Mouse (Mus musculus): ENCODE results near the gene 4933411K16Rik. TPM values are rescaled to one million over a fixed set of nuclear protein-coding genes. Genes with fewer than 3 reads are reported as not detected.

The 4933411K16Rik gene
- total and polyA plus RNA-seq, 2 experiments: 7.0 to 17.1 TPM

GRCm38 (mm10) chr19:42036357-42036756, 15.7 kb upstream of the 4933411K16Rik start:
- Histone ChIP-seq H3K4me3 (ENCODE audit: insufficient read depth, low read depth, low read length) (no peak overlapping the region), H3K4me1 (ENCODE audit: control insufficient read depth, insufficient read depth, low read length) (peaks cover 2% of the 10 kb centered on the region; the same call in 1 of the 2 replicates), H3K79me2 (ENCODE audit: control insufficient read depth, insufficient read depth, low read length) (no peaks in the 10 kb centered on the region), H3K27me3 (ENCODE audit: control insufficient read depth, insufficient read depth, low read length) (no peaks in the 10 kb centered on the region), H3K9ac (ENCODE audit: low read depth, low read length) (no peak overlapping the region), H3K36me3 (ENCODE audit: control insufficient read depth, insufficient read depth, low read length) (no peaks in the 10 kb centered on the region), H3K27ac (replicated peaks; ENCODE audit: insufficient read depth, low read depth, low read length) (no peak overlapping the region)
- WGBS: 36% methylated on average over 3 of the region's 3 CpGs
- peak; percentile 82 for DNase-seq (ENCODE audit: extremely low read depth, low read depth, low spot score)
- TF ChIP-seq CTCF (IDR thresholded peaks at IDR 0.05; ENCODE audit: low read depth, low read length) (no peak), POLR2A (IDR thresholded peaks at IDR 0.05; ENCODE audit: extremely low read depth, insufficient read depth, low read length) (no peak)

GRCm38 (mm10) chr19:42037167-42037702, 14.8 kb upstream of the 4933411K16Rik start:
- 82% methylated on average over 11 of the region's 11 CpGs for WGBS
- no peak for DNase-seq (ENCODE audit: extremely low read depth, low read depth, low spot score)

GRCm38 (mm10) chr19:42038310-42038709, 13.7 kb upstream of the 4933411K16Rik start:
- Histone ChIP-seq H3K36me3 (ENCODE audit: control insufficient read depth, insufficient read depth, low read length) (no peaks in the 10 kb centered on the region), H3K27ac (replicated peaks; ENCODE audit: insufficient read depth, low read depth, low read length) (no peak overlapping the region), H3K9ac (ENCODE audit: low read depth, low read length) (no peak overlapping the region), H3K4me1 (ENCODE audit: control insufficient read depth, insufficient read depth, low read length) (peaks cover 2% of the 10 kb centered on the region; the same call in 1 of the 2 replicates), H3K4me3 (ENCODE audit: insufficient read depth, low read depth, low read length) (no peak overlapping the region), H3K79me2 (ENCODE audit: control insufficient read depth, insufficient read depth, low read length) (no peaks in the 10 kb centered on the region), H3K27me3 (ENCODE audit: control insufficient read depth, insufficient read depth, low read length) (no peaks in the 10 kb centered on the region)
- no peak for DNase-seq (ENCODE audit: extremely low read depth, low read depth, low spot score)
- 93% methylated on average over 12 of the region's 12 CpGs for WGBS
- TF ChIP-seq CTCF (IDR thresholded peaks at IDR 0.05; ENCODE audit: low read depth, low read length): no peak
- TF ChIP-seq POLR2A (IDR thresholded peaks at IDR 0.05; ENCODE audit: extremely low read depth, insufficient read depth, low read length): no peak

More at GRCm38 (mm10) chr19:42037167-42037702, 14.8 kb upstream of the 4933411K16Rik start:
- H3K27me3 ChIP-seq (ENCODE audit: control insufficient read depth, insufficient read depth, low read length): no peaks in the 10 kb centered on the region
- no peak overlapping the region for H3K9ac ChIP-seq (ENCODE audit: low read depth, low read length)
- H3K27ac ChIP-seq (replicated peaks; ENCODE audit: insufficient read depth, low read depth, low read length): no peak overlapping the region
- no peak for TF ChIP-seq POLR2A (IDR thresholded peaks at IDR 0.05; ENCODE audit: extremely low read depth, insufficient read depth, low read length)
- TF ChIP-seq CTCF (IDR thresholded peaks at IDR 0.05; ENCODE audit: low read depth, low read length): no peak
- H3K4me1 ChIP-seq (ENCODE audit: control insufficient read depth, insufficient read depth, low read length): peaks cover 2% of the 10 kb centered on the region; the same call in 1 of the 2 replicates
- no peaks in the 10 kb centered on the region for H3K36me3 ChIP-seq (ENCODE audit: control insufficient read depth, insufficient read depth, low read length)
- H3K4me3 ChIP-seq (ENCODE audit: insufficient read depth, low read depth, low read length): no peak overlapping the region
- no peaks in the 10 kb centered on the region for H3K79me2 ChIP-seq (ENCODE audit: control insufficient read depth, insufficient read depth, low read length)

- Histone ChIP-seq H3K4me3 (ENCODE audit: insufficient read depth, low read depth, low read length) (no peak overlapping the region), H3K9ac (ENCODE audit: low read depth, low read length) (no peak overlapping the region), H3K27ac (replicated peaks; ENCODE audit: insufficient read depth, low read depth, low read length) (no peak overlapping the region), H3K36me3 (ENCODE audit: control insufficient read depth, insufficient read depth, low read length) (no peaks in the 10 kb centered on the region), H3K4me1 (ENCODE audit: control insufficient read depth, insufficient read depth, low read length) (peaks cover 2% of the 10 kb centered on the region; the same call in 1 of the 2 replicates), H3K79me2 (ENCODE audit: control insufficient read depth, insufficient read depth, low read length) (peaks cover 12% of the 10 kb centered on the region; the same call in 1 of the 2 replicates), H3K27me3 (ENCODE audit: control insufficient read depth, insufficient read depth, low read length) (no peaks in the 10 kb centered on the region)
- WGBS: 96% methylated on average over 6 of the region's 6 CpGs
- no peak for DNase-seq (ENCODE audit: extremely low read depth, low read depth, low spot score)
- TF ChIP-seq CTCF (IDR thresholded peaks at IDR 0.05; ENCODE audit: low read depth, low read length) (no peak), POLR2A (IDR thresholded peaks at IDR 0.05; ENCODE audit: extremely low read depth, insufficient read depth, low read length) (no peak)
These were observed 8.1 kb upstream of the 4933411K16Rik start for GRCm38 (mm10) chr19:42043988-42044387.

- Histone ChIP-seq H3K9ac (ENCODE audit: low read depth, low read length) (peak within 1 kb of the TSS; percentile 77), H3K27me3 (ENCODE audit: control insufficient read depth, insufficient read depth, low read length) (no peaks in the 10 kb centered on the region), H3K36me3 (ENCODE audit: control insufficient read depth, insufficient read depth, low read length) (no peaks in the 10 kb centered on the region), H3K79me2 (ENCODE audit: control insufficient read depth, insufficient read depth, low read length) (peaks cover 12% of the 10 kb centered on the region; the same call in 1 of the 2 replicates), H3K27ac (replicated peaks; ENCODE audit: insufficient read depth, low read depth, low read length) (peak within 1 kb of the TSS; percentile 77), H3K4me3 (ENCODE audit: insufficient read depth, low read depth, low read length) (peak within 1 kb of the TSS; percentile 82), H3K4me1 (ENCODE audit: control insufficient read depth, insufficient read depth, low read length) (peaks cover 2% of the 10 kb centered on the region; the same call in 1 of the 2 replicates)
- TF ChIP-seq CTCF (IDR thresholded peaks at IDR 0.05; ENCODE audit: low read depth, low read length) (peak; percentile 96), POLR2A (IDR thresholded peaks at IDR 0.05; ENCODE audit: extremely low read depth, insufficient read depth, low read length) (peak; percentile 92)
- peak; percentile 95 for DNase-seq (ENCODE audit: extremely low read depth, low read depth, low spot score)
- 6% methylated on average over 23 of the region's 23 CpGs for WGBS
These were observed 6.6 kb upstream of the 4933411K16Rik start, which contains the start of gene Hoga1 for GRCm38 (mm10) chr19:42045269-42046102. Hoga1 (plus strand) TSS chr19:42045610.

All from liver, adult 2 months (tissue).